Mouse (Mus musculus): ENCODE measurements around the gene Ppp2r5a.

DNA sequence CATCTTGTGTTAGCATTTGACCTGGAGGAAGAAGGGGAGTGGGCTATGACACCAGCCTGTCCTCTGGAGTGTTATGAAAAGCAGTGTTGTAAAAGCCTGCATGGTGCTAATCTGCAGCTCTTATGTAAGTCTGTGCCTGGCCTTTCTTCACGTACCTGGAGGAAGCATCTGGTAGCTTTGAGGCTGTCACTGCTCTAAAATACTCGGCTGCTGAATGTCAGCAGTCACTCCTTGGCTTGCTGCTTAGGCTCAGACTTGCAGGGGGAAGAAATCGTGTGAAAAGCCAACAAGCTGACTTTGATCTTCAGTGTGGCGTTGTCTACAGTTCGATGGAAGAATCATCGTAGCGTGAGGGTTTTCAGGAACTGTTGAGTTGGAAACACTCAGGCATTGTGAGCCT lies 566 bp downstream of the Ppp2r5a start:
- TF ChIP-seq TCF12 (IDR thresholded peaks at IDR 0.05; ENCODE audit: low read depth, low read length) (no peak), CTCF (conservative IDR thresholded peaks at IDR 0.05 in 1 of 2, IDR thresholded peaks at IDR 0.05 in 1 of 2; ENCODE audit: low read depth in 2 of 2, low read length in 2 of 2) (no peak), ELF1 (IDR thresholded peaks at IDR 0.05; ENCODE audit: low read depth, low read length) (no peak), MAFK (IDR thresholded peaks at IDR 0.05; ENCODE audit: insufficient replicate concordance, low read length) (no peak), EP300 (IDR thresholded peaks at IDR 0.05; ENCODE audit: low read length) (no peak)

Data from CH12.LX (cell line).